Mouse (Mus musculus) left cerebral cortex, postnatal 25 days (tissue): ENCODE measurements at regions not wholly inside any gene's neighbourhood (a gene's known extent, or its start where the extent isn't known, plus 50 kb on each side); places are given as distances from the start of the nearest gene placed in this dataset.
"Not testable (repeated sequence)": the region's sequence is repeated elsewhere in the genome, so short reads cannot be mapped to it uniquely, and the experiment has no call there.

ENCODE experiments used
- DNase-seq, 2 experiments: peaks; one replicate each; pipeline ENCODE4 v3.0.0; 2022; ENCODE audit warnings: low spot score in 2 of 2, mixed read lengths in 1 of 2
- intact Hi-C: fragments of 180-260 bp; cut with DNase I; formaldehyde crosslinking; loops from one replicate; pipeline ENCODE4 v1.15.1; 2025

DNA sequence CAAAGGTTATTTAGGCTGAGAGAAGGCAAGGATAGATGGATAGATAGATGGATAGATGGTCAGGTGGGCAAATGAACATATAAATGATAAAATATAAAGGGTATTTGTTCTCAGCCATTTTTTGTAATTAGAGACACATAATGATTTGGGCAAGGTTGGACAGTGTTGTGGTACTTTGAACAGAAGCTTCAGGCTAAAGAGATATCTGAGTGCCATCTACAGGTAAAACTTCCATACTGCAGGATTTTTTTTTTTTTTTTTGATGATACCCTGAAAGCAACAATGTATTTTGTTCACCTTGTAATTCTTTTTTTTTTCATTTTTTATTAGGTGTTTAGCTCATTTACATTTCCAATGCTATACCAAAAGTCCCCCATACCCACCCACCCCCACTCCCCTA lies 110.1 kb upstream of the Trabd2b start:
- DNase-seq, result no peak
- intact Hi-C loops, result no loop called here

DNA sequence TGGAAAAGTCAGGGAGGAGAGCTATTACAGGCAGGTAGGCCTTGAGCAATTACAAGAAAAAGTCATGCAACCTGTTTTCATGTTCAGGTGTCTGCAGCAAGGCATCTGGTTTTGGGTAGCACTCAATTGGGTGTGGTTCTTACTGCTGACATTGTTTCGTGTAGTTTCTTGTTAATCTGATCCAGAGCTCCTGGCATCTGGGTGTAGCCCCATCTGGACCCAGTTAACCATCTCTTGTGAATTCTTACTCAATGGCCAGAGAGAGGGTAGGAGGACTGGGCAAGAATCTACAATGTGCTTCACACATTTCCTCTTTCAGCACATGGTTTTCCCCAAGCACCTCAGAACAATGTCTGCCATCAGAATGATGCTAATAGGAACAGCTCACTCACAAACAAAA lies 108.0 kb upstream of the Trabd2b start:
- intact Hi-C loops, DNase-seq: not testable (repeated sequence)

DNA sequence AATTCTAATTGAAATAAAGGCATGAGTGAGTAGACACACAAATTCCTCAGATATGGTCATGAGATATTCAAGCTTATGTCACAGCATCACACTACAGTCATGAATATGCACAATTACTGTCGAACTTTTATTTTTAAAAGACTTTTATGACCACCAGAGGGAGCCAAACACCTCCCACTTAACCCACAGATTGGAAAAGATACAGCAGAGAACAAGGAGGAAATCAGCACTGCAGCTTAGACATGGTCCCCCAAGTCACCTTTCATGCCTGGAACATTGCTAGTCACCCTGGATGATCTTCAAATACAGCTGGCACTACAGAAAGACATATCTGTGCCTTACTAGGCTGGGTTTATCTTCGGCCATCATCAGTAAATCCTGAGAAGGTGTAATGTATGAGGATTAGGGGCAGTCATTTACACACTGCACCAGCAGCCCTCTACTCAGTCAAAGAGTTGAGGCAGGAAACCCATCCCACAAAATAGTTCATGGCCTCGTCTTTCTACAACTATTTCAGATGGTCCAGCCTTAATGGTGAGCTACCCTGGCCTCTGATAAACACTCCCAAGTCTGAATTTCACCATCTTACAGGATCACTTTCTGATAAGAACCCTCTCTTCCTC lies 106.0 kb upstream of the Trabd2b start:
- DNase-seq, result peak; percentile 51 to 66
- intact Hi-C loops, result loop anchor here (2.0 to 5.0 kb wide), 3 partner anchors 336 to 1513 kb away; no protein-coding TSS in a partner anchor

DNA sequence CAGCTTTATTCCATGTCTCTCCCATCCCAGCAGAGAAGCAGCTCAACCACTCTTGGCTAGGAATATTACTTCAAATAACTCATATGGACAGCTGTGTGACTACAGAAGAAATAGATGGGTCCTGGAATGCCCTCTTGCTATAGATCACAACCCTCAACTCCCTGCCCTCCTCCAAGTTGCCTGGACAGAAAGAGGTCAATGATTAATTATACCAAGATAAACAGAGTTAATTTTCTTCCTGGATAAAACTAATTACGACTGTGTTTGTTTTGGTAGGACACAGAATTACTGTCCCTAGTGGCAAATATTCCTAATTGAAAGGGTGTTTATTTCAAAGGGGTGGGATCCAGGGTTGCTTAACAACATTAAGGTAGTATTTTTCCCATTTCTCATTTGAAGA lies 101.9 kb upstream of the Trabd2b start:
- intact Hi-C loops, result loop anchor here (5.0 kb wide), 2 partner anchors 643 to 1517 kb away; no protein-coding TSS in a partner anchor
- DNase-seq, result no peak

DNA sequence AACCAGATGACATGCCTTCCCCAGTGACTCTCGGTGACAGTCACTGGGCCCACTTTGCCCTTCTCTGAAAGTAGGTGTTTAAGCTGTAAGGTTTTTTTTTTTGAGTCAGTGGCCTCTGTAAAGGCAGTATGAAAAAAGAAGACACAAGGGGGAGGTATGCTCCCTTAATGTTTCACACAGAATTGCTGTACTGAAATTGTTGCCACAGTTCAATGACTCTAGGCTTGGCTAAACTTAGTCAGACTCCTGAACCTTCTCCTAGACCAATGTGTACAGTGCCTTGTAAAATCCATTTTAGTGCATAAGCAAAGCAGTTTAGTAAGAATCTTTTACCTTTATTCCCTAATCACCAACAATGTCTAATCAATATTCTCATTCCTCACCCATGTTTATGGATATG lies 99.0 kb upstream of the Trabd2b start:
- no peak for DNase-seq
- intact Hi-C loops, result no loop called here

DNA sequence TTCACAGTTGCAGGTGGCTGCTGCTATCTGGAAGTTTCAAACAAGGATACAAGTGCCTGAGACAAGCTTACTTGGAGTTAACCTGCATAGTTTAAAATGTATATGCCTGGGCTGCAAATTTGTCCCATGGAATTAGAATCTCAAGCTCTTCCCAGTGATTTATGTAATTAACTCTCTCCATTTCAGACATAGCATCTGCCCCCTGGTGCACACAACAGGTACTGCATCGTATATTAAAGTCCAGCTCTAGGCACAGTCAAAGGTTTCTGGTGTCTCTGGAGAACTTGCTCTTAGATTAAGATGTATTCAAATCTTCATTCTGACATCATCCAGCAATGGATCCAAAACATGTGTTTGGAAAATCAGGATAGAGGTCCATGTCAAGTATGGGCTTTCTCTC lies 98.0 kb upstream of the Trabd2b start:
- intact Hi-C loops, result no loop called here
- peak; percentile 26 for DNase-seq

DNA sequence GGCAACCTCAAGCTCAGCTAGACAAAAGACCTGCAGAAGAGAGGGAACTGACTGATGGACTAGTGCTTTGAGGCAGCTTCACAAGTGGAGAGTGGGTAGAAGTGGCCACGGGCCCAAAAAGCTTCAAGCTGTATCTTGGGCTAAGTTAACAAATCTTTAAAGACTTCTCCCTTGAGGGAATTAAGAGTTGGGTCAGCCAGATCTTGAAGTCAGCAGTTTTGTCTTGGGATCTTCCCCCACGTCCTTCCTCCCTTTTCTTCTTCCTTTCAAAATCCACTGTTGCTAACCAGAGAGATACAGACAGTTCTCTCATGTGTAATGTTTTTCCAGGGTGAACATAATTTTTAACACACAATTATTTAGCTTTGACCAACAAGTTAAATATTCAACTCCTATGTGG lies 91.5 kb upstream of the Trabd2b start:
- no peak for DNase-seq
- intact Hi-C loops, result no loop called here

DNA sequence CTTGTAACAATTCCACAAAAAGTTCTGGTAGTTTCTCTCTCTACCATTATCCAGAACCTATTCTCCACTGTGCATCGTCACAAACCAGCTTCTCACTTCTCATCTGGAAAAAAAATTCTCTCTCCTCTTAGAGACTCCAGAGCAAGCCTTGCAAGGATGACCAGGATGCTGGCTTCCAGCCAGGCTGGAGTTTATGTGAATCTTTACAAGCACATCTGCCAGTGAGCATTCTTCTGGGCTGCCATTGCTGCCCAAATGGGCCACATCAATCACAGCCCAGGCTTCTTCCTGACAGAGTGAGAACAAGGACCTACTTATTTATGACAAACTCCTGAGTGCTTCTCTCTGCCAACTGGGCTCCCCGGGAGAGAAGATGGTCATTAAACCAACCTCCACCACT lies 91.0 kb upstream of the Trabd2b start:
- intact Hi-C loops, result no loop called here

DNA sequence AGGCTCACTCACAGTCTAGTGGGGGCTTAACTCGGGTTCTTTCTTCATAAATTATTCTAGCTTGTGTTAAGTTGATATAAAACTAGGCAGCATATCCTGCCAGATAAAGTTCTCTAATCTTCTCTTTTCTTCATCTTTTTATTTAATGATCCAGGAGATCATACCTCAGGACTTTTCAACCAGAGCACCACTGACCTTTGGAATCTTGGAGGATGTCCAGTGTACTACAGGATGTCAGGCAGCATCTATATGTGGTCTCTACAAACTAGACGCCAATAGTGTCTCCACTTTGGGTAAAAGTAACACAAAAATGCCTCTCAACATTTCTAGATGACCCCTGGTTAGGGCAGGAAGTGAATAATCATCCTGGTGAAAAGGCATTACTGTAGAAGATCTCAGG lies 89.4 kb upstream of the Trabd2b start:
- DNase-seq, result no peak
- intact Hi-C loops, result no loop called here

More for the DNA sequence above, 91.0 kb upstream of the Trabd2b start:
- DNase-seq, result no peak

DNA sequence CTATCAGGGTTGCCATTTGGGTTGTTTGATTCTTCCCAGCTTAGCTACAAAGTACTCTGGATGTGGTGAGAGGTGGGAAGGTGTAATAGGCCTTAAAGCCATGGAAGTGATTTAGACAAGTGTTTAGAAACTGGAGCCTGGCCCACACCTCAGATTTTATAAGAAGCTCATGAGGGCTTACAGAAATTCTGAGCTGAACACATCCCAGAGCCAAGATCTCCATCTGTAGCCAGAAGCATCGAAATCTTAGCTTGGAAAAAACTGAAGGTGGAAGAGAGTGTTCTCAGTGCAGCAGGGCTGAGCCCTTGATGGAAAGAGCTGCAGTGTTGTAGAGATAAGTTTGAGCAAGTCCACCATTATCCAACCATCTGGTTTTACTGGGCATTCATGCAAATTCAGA lies 86.4 kb upstream of the Trabd2b start:
- DNase-seq, result peak in 1 of 2 experiments; percentile 57
- intact Hi-C loops, result no loop called here

DNA sequence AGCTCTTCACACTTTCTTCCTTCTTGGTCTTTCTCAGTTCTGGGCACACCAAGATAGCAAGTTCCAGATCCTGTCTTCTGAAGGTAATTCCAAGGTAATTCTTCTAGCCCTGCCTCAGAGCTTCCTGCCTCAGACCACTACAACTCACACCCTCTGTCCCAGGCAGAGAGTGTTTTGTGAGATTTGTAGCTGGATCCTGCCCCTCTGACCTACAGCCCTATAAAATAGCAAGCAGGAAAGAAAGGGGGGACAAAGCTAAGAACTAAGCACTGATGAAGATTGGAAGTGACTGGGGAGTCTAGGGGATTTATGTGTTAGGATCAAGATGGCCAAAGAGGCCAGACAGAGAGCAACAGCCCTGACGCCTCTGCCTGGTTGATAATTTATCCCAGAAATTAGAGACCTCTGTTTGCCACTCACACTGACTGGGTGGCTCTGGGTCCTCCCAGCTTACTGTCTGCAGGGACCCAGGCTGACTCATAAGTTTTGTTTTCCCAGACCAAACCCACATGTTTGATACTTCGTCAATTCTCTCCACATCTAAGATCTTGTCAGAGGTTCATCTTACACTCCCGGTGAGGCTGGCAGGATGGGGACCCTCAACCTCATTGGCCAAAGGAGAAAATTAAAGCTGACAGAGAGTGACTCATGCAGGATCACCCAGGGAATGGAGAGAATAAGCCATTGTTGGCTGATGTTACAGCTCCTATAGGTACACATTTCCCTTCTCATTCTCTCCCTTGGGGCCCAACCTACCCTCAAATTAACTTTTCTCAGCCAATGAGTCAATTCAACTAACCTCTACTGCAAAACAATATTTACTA lies 84.8 kb upstream of the Trabd2b start:
- intact Hi-C loops, result no loop called here
- DNase-seq, result no peak

DNA sequence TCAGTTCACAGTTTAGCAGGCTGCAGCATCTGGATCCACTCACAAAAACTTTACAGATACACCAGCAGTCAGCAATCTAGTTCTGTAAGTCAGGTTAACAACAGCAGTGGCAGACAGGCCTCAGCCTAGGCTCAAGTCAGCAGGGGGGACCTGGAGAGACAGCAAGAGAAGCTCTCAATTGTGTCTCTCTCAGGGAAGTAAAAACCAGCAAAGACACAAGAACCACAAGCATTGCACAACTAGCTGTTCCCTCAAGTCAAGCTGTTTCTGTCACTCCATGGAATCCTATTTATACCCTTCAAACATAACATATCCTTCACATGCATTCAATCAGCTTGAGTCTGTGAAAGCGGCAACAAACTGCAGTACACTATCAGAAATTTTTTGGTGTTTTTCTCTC lies 76.5 kb upstream of the Trabd2b start:
- no peak for DNase-seq
- intact Hi-C loops, result no loop called here

DNA sequence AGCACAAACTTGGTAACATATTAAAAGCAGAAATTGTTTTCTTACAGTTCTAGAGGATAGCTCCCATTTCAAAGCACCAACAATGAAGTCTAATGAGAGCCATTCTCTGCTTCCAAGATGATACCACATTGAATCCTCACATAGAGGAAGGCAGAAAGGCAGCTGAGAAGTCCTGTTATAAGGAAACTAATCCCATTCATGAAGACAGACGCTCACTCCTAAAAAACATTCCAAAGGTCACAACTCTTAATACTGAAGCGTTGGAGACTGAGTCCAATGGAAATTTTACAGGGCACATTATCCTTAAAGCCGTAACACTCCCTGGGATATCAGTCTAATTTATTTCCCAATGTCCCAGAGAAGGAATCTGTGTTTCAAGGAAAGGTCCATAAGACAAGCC lies 75.4 kb upstream of the Trabd2b start:
- intact Hi-C loops, result no loop called here
- DNase-seq, result no peak

DNA sequence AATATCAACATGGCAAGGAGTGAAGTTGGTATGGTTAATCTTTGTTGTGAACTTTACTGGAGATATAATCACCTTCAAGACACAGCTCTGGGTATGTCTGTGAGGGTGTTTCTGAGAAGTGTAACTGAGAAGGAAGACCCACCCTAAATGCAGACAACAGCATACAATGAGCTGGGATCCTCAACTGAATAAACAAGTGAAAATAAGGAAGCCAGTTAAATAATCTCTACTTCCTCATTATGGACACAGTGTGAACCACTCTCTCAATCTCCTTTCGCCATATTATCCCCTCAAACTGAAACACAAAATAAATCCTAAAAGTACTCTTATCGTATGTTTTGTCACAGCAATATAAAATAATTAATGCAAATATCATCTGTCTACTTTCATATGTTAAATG lies 71.7 kb upstream of the Trabd2b start:
- intact Hi-C loops, result no loop called here
- no peak for DNase-seq

DNA sequence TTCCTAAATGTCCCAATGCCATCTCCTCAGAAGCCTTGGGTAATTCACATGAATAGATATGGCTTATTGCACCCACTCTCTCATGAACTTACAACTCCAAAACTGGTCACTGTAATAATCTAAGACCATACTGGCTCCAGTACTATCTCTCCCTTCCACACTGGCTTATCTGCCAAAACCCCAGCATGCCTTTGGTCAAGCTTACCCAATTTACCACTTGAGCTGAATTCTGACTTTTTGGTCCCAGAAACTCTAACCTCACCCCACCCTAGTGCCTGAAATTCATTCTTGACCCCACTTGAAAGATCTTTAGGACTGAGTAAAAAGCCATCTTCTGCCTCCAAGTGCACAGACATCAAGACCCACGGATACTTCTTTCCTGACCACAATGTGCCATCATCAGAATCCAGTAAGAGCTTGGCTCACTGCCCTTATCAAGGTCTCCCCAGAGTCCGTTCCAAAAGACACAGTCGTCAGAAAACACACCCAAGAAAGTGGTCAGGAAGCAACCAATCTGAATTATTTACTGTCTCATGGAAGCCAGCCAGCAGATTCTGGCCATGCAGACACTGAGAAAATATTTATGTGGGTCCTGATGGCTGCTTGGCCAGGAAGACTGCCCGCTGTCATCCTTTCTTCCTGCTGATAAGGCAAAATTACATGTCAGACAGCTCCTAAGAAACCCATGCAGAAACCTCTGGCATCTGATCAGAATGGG lies 70.3 kb upstream of the Trabd2b start:
- intact Hi-C loops, result no loop called here
- DNase-seq, result no peak

DNA sequence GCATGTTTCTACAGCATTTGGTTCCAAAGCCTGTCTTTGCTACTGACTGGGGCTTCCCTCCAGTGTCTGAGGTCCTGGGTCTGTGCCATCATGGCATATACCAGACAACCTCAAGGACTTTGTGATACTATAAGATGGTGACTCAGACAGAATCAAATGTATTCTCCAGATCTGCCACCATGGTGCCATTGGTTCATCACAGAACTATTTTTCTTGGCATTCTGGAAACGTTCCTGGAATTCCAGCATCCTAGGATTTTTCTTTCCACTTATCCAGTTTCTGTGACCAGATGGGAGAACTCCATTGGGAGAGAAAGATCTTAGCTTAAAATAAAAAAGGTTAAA lies 69.8 kb upstream of the Trabd2b start:
- DNase-seq, result peak in 1 of 2 experiments; percentile 38
- intact Hi-C loops, result no loop called here

DNA sequence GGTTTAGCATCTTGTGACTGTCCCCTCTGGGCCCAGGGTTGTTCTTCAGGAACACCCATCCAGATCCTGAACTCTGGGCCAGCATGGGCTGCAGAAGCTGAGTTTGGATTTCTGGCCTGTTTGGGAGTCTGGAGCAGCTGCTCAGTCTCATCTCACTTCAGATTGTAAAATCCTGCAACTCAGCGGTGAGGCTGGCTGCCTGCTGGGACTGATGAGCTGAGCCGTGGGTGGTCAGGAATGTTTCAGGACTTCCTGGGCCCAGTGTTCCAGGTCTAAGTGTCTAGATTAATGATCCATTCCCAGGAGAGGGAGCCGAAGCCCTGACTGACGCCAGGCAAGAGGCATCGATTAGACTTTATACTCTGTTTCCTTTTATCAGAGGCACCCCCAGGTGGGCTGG lies 66.7 kb upstream of the Trabd2b start:
- DNase-seq, result peak in 1 of 2 experiments; percentile 53
- intact Hi-C loops, result no loop called here

DNA sequence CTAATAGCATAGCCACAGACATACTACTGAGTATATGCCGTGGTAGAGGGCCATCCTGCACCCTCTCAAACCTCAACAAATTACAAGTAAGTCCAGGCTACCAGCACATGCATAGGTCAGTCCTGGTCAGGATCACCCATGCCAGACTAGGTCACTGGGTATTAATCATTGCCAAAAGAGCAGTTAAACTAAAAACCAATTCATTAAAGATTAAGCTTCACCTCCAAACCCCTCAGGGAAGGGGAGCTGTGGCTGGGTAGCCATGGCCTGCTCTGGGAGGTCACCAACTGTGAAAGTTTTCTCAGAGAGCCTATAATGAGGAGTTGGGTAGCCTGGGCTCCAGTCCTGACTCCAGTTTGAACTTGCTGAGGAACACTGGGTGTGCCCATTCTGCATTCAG lies 61.4 kb upstream of the Trabd2b start:
- no peak for DNase-seq
- intact Hi-C loops, result no loop called here

DNA sequence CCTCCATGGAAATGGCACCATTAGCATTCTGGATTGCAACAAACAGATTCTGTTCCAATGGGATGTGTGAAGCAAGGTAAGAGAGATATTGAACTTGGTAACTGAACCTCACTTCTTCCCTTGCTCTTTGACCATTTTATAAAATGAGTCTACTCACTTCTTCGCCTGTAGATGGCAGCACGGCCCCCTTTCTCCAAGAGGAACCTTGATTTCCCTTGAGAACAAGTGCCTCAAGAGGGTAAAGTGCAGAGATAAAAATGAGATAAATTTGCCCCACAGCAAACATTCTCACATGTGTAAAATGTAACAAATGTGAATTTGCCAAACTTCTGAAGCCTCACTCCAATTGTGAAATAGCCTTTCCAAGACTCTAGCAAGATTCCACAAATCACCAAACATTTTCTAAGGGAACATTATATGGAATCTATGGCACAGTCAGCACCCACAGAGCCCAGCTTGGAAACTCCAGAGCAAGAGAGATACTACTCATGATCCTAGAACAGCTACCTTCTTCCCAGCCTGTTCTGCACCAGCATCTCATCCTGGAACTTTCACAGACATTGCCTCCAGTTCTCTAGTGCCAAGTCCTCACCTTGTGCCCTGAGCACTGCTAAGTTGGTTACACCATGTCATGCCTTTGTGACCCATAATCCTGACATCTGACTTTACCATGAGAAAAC lies 60.3 kb upstream of the Trabd2b start:
- DNase-seq, result peak; percentile 50 to 68
- intact Hi-C loops, result loop anchor here (1.0 kb wide), 2 partner anchors 59 to 290 kb away; no protein-coding TSS in a partner anchor

DNA sequence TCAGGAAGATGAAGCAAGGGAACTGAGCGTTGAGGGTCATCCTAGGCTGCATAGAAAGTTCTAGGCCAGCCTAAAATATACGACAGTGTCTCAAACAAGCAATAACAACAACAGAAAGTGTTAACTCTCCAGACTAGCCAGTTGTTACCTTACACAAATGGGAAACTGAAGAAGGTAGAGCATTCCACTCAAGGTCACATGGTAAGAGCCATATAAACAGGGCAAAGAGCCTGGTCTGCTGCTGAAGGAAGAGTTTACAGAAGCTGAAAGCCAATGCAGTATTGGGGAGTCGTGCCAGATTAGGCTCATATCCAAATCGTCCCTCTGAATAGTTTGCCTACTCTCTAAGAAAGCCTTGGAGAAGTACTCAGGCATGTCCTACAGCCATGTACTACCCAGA lies 59.6 kb upstream of the Trabd2b start:
- intact Hi-C loops, result loop anchor here (1.0 kb wide), 2 partner anchors 58 to 289 kb away; no protein-coding TSS in a partner anchor

More for the DNA sequence above, 59.6 kb upstream of the Trabd2b start:
- no peak for DNase-seq
